Mouse (Mus musculus) cerebellum, adult 2 months (tissue): ENCODE results near the gene Nlgn1.

Experiments
- CTCF ChIP-seq: fragments of 200-500 bp; IDR thresholded peaks from 2 replicates; pipeline ENCODE4 v1.5.1; 2011; ENCODE audit warnings: low read depth, mild to moderate bottlenecking, control low read depth, low read length, moderate library complexity, borderline replicate concordance; ENCODE audit not compliant: insufficient read depth
- POLR2A ChIP-seq: fragments of 200-500 bp; IDR thresholded peaks from 2 replicates; pipeline ENCODE4 v1.6.1; 2011; ENCODE audit warnings: low read length, control low read depth, borderline replicate concordance; ENCODE audit not compliant: insufficient read depth

DNA sequence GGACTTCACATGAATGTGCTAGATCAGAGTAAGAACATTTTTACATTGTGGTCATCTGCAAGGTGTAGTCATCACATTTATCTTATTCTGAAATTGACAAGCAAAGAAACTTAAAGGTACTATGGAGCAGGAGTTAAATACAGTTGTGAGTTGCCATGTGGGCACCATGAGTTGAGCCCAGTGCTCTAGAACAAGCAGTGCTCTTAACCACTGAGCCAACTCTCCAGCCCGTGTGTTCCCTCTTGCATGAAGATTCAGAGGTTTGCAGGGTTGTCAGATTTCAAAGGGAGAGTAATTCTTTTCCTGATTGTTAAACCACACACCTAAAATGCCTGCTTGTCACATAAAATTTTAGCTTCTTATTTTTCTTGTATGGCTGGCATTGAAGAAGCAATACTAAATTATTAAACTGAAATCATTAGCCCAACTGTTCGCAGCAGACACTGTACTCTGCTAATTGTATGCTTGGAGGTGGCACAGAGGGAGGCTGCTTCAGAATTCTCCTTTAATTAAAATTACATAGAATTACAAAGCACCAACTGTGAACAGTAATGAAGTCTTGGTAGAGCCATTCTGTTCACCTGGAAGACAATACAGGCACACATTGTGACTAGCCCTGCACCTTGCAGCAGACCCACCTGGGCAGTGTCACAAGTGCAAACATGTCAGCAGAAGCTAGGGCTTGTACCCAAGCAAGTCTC lies 417.7 kb downstream of the Nlgn1 start:
- no peak for TF ChIP-seq POLR2A
- no peak for TF ChIP-seq CTCF
